Mouse (Mus musculus) embryonic facial prominence, embryonic 13.5 days (tissue): Measurements from ENCODE around the gene Wdr46. TPM values are rescaled to one million over a fixed set of nuclear protein-coding genes. Genes with fewer than 3 reads are reported as not detected.
"Not testable (repeated sequence)": the region's sequence is repeated elsewhere in the genome, so short reads cannot be mapped to it uniquely, and the experiment has no call there.

ENCODE experiments used
- ATAC-seq: fragments of 200-750 bp; cut with Nextera tagmentation; 2 replicates; pipeline ENCODE4 v1.8.0; 2017; ENCODE audit warnings: low read depth; ENCODE audit not compliant: insufficient number of reproducible peaks, insufficient read depth, low FRiP score, low TSS enrichment
- H3K27ac ChIP-seq: fragments of 300-500 bp; sonication (generic); 2 replicates; pipeline ENCODE4 v1.5.1; 2015; ENCODE audit warnings: moderate library complexity, mild to moderate bottlenecking, inconsistent platforms
- H3K27me3 ChIP-seq: fragments of 300-500 bp; sonication (generic); 2 replicates; pipeline ENCODE4 v1.6.1; 2015; ENCODE audit warnings: mild to moderate bottlenecking, inconsistent platforms
- H3K36me3 ChIP-seq: fragments of 300-500 bp; sonication (generic); 2 replicates; pipeline ENCODE4 v1.6.1; 2015; ENCODE audit warnings: mild to moderate bottlenecking, inconsistent platforms
- H3K4me1 ChIP-seq: fragments of 300-500 bp; sonication (generic); 2 replicates; pipeline ENCODE4 v1.6.1; 2015; ENCODE audit warnings: inconsistent platforms
- H3K4me2 ChIP-seq: fragments of 300-500 bp; sonication (generic); 2 replicates; pipeline ENCODE4 v1.6.1; 2015; ENCODE audit warnings: moderate library complexity, mild to moderate bottlenecking, inconsistent platforms
- H3K4me3 ChIP-seq: fragments of 300-500 bp; sonication (generic); 2 replicates; pipeline ENCODE4 v1.5.1; 2015; ENCODE audit warnings: mild to moderate bottlenecking, inconsistent platforms
- H3K9ac ChIP-seq: fragments of 300-500 bp; sonication (generic); 2 replicates; pipeline ENCODE4 v1.6.1; 2015; ENCODE audit warnings: mild to moderate bottlenecking, inconsistent platforms
- H3K9me3 ChIP-seq: fragments of 300-500 bp; sonication (generic); 2 replicates; pipeline ENCODE4 v1.6.1; 2016; ENCODE audit warnings: inconsistent platforms
- WGBS: fragments of 180-500 bp; shearing (Covaris S2); methylation state at CpG from one replicate; pipeline ENCODE4 v1.1.7; 2015; ENCODE audit warnings: mixed read lengths; 5-methylcytosine and 5-hydroxymethylcytosine counted together
- polyA plus RNA-seq: library from polyadenylated mRNA; unstranded; fragments of >200 nt; fragmentation: Nextera tagmentation; extraction: Ambion mirVana; gene quantifications from 2 replicates; pipeline ENCODE4 v1.2.1, GENCODE M21; 2015

Gene Wdr46
- polyA plus RNA-seq, 1 experiment from 2014 or later: 40.7 TPM

DNA sequence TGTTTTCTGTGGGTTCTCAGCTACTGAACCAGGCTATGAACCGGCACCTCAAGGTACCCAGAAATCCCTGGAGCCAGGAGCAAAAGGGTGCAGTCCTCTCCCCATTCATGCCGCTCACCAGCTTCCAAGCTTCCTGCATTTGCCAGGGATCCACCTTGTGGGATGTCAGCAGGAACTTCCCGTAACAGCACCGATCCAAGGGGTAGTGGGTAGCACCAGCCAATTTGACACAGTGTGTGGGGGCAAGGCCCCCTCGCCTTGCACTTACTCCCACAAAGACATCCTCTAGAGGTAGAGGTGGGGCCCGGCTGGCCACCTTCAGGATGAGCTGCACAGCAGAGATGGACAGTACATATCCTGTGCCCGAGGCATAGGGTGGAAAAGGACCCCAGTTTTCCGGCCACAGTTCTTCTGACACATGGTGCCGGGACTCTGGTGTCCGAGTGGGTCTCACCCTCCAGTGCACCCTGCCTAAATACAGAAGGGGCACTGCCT, 9.7 kb downstream of the Wdr46 start:
- 68% methylated on average over 10 of the region's 10 CpGs for WGBS
- Histone ChIP-seq H3K4me3 (peak overlapping the region; percentile 52), H3K4me1 (peaks cover 54% of the 10 kb centered on the region), H3K9me3 (no peaks in the 10 kb centered on the region), H3K27me3 (no peaks in the 10 kb centered on the region), H3K9ac (peak overlapping the region; percentile 75), H3K4me2 (peak overlapping the region; percentile 98), H3K27ac (peak overlapping the region; percentile 94), H3K36me3 (peaks cover 72% of the 10 kb centered on the region)
- no peak for ATAC-seq

DNA sequence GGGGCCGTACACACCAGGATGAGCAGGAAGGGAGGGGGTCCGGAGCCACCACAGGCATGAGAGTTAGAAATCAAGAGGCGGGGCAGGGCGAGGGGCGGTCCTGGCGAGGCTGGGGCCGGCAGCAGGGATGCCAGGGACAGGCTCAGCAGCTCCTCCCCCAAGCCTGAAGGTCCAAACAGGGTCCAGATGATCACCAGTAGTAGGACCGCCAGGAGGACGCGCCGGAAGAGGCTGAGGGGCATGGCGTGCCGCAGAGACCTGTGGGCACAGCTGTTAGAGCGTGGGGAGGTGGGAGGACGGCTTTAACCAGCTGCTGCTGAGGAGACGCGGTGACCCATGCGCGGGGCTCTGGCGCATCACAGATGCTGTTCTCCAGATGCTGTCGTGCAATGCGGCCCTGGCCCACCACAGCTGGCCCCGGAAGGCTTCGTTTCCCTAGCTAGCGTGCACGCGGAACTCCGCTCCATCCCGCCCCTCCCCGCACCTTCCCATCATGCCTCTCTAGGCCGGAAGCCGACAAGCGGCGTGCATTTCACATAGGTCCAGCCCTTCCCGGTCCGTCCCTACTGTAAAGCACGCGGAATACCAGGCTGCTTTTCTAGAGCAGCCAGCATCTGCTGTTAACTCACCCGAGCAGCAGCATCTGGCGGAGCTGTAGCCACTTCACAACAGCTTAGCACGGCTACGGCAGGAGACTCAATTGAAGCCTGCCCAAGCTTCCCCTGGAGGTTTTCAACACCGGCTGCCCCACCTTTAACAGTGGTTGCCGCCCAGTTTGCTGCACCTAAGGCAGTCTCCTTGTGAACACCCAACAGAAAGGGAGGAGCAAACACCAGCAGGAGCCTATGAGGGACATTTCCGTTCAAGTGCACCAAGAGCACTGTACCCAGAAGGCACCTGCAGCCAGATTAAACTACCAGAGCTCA, 10.8 kb downstream of the Wdr46 start, which contains the start of gene B3galt4:
TSS of gene B3galt4 (minus strand) at position 468 of the 926 bp plus-strand sequence.
- WGBS: under 1% methylated on average over 45 of the region's 45 CpGs
- peaks cover 55% of the 10 kb centered on the region for H3K4me1 ChIP-seq
- peak within 1 kb of the TSS; percentile 52 for H3K4me3 ChIP-seq
- peak within 1 kb of the TSS; percentile 98 for H3K4me2 ChIP-seq
- H3K27me3 ChIP-seq: no peaks in the 10 kb centered on the region
- peak within 1 kb of the TSS; percentile 75 for H3K9ac ChIP-seq
- peaks cover 61% of the 10 kb centered on the region for H3K36me3 ChIP-seq
- peak within 1 kb of the TSS; percentile 94 for H3K27ac ChIP-seq
- peak; percentile 73 for ATAC-seq
- no peaks in the 10 kb centered on the region for H3K9me3 ChIP-seq

DNA sequence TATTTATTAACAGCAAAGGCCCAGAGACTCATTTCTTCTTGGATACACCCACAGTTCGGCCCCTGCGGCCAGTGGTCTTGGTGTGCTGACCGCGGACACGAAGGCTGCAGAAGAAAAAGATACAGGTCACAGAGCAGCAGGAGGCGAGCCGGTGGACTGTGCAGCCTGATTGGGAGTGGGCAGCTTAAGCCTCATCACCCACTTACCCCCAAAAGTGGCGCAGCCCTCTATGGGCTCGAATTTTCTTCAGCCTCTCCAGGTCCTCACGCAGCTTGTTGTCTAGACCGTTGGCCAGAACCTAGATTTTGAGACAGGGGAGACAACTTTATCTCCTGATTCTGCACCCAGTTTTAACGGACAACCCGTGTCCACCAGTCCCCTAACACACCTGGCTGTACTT, 11.6 kb downstream of the Wdr46 start:
- Histone ChIP-seq H3K4me1 (peaks cover 62% of the 10 kb centered on the region), H3K4me3 (peak overlapping the region; percentile 52), H3K27ac (peak overlapping the region; percentile 94; the same call in 1 of the 2 replicates), H3K36me3 (peaks cover 56% of the 10 kb centered on the region), H3K9ac (peak overlapping the region; percentile 75), H3K4me2 (peak overlapping the region; percentile 98)
- H3K9me3 ChIP-seq, ATAC-seq, H3K27me3 ChIP-seq: not testable (repeated sequence)
- WGBS: 79% methylated on average over 13 of the region's 13 CpGs

DNA sequence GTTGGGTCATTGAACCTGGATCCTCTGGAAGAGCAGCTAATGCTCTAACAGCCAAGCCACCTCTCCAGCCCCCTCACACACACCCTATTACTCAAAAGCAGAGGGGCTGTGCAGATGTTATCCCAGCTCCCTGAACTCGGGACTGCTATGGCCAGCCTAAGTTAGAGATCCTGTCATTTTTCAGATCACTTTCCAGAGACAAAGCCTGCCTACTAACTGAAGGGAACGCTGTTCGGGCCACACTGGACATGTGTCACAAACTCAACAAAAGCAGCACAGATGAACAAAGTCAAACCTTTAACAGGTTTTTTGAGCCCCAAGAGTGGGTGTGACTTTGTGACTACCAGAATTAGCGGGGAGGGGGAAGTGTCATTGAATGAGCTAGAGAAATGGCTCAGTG, 12.4 kb downstream of the Wdr46 start:
- H3K4me2 ChIP-seq: peak overlapping the region; percentile 98
- H3K4me3 ChIP-seq: 0 out of 2 replicates have a peak overlapping the region, but pooled peaks have one; percentile 1
- H3K36me3 ChIP-seq: peaks cover 52% of the 10 kb centered on the region
- 0 out of 2 replicates have a peak overlapping the region, but pooled peaks have one; percentile 5 for H3K27ac ChIP-seq
- ATAC-seq: no peak
- H3K9me3 ChIP-seq: no peaks in the 10 kb centered on the region
- H3K9ac ChIP-seq: peak overlapping the region; percentile 98
- 83% methylated on average over 4 of the region's 4 CpGs for WGBS
- peaks cover 67% of the 10 kb centered on the region for H3K4me1 ChIP-seq
- H3K27me3 ChIP-seq: no peaks in the 10 kb centered on the region

DNA sequence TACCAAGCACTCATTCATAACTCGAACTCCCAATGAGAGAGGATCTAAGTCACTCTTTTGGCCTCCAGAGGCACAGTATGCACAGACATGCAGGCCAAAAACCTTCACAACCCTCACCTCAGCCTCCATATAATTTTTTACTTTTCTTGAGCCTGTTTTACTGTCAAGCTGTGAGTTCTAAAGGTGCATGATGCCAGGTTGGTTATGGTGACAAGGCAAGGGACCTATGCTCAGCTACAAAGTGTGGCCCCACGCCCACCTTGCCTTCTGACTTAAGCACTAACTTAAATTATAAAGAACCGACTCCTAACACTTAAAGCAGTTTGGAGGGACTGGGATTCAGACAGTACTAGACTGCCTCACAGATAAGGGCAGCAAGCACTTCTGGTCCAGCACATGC, 12.8 kb downstream of the Wdr46 start:
- Histone ChIP-seq H3K4me2 (peak overlapping the region; percentile 98), H3K27me3 (no peaks in the 10 kb centered on the region), H3K9ac (peak overlapping the region; percentile 98), H3K4me3 (peak overlapping the region; percentile 81; the same call in 1 of the 2 replicates), H3K9me3 (no peaks in the 10 kb centered on the region), H3K4me1 (peaks cover 67% of the 10 kb centered on the region), H3K36me3 (peaks cover 51% of the 10 kb centered on the region), H3K27ac (0 out of 2 replicates have a peak overlapping the region, but pooled peaks have one; percentile 5)
- 88% methylated on average over 3 of the region's 3 CpGs for WGBS
- no peak for ATAC-seq

DNA sequence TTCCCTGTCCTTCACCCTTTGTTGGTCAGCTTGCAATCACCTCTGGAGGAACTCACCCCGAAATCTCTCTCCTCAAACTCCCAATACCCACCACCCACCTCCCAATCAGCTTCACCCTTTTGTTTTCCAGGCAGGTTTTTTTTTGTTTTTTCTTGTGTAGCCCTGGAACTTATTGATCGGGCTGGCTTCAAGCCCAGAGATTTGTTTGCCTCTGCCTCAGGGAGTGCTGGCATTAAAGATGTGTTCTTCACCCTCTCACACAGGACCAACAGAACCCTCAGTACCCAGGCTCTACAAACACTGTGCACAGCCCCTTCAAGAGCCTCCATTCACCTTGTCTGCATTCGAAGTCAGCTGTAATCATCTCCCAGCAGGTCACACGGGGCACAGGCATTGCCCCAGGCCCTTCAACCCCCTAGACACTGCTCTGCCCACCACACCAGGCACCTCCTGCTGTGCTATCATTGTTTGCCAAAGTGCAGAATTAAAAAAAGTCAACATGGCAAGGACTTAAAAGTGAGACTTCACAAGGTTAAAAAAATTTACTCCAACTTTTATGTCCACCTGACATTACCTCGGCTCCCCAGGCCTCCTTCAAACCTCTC, 13.6 kb downstream of the Wdr46 start:
- Histone ChIP-seq H3K36me3 (peaks cover 51% of the 10 kb centered on the region), H3K4me2 (peak overlapping the region; percentile 98), H3K9me3 (no peaks in the 10 kb centered on the region), H3K9ac (peak overlapping the region; percentile 98), H3K4me1 (peaks cover 67% of the 10 kb centered on the region), H3K4me3 (peak overlapping the region; percentile 81), H3K27me3 (no peaks in the 10 kb centered on the region), H3K27ac (peak overlapping the region; percentile 93)
- ATAC-seq: no peak
- 33% methylated on average over 5 of the region's 5 CpGs for WGBS

DNA sequence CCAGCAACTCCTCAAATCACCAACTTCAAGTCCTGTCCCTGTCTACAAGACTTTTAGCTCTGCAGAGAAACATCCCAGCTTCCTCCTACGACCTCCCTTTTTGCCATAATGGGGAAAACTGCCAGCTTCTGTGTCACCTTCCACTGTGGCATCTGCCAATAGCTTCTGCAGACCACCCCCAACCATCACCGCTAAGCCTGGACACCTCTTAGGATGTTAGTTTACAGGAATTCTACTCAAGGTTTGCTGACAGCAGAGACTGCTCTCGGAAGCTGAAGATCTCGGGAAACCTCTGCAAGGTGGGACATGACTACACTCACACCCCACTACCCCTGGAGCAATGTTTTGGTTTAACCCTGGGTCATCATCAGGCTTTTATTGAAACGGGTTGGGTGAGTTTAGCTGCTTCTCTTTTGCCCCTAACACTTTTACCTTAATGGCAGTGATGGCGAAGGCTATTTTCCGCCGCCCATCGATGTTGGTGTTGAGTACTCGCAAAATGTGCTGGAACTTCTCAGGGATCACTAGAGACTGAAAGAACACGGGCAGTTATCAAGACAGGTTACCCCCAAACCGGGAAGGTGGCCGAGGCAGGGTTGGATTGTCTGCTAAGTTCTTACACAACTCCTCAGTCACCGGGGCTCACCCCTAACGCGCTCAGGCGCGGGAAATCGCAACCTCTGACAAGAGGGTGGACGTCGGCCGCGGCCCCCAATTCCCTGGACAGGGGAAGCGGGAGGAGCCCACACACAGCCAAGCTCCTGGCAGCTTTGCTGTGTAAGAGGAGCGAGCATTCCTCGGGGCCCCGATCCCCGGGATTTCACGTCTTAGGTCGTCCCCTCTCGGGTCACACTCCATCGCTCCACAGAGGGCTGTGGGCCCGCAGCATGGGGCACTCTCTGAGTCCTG, 14.4 kb downstream of the Wdr46 start:
- Histone ChIP-seq H3K4me1 (peaks cover 60% of the 10 kb centered on the region), H3K4me2 (peak overlapping the region; percentile 98), H3K9ac (peak overlapping the region; percentile 98), H3K9me3 (no peaks in the 10 kb centered on the region), H3K27ac (peak overlapping the region; percentile 93), H3K4me3 (peak overlapping the region; percentile 81), H3K36me3 (peaks cover 51% of the 10 kb centered on the region), H3K27me3 (no peaks in the 10 kb centered on the region)
- peak; percentile 2; the same call in 1 of the 2 replicates for ATAC-seq
- under 1% methylated on average over 33 of the region's 33 CpGs for WGBS

DNA sequence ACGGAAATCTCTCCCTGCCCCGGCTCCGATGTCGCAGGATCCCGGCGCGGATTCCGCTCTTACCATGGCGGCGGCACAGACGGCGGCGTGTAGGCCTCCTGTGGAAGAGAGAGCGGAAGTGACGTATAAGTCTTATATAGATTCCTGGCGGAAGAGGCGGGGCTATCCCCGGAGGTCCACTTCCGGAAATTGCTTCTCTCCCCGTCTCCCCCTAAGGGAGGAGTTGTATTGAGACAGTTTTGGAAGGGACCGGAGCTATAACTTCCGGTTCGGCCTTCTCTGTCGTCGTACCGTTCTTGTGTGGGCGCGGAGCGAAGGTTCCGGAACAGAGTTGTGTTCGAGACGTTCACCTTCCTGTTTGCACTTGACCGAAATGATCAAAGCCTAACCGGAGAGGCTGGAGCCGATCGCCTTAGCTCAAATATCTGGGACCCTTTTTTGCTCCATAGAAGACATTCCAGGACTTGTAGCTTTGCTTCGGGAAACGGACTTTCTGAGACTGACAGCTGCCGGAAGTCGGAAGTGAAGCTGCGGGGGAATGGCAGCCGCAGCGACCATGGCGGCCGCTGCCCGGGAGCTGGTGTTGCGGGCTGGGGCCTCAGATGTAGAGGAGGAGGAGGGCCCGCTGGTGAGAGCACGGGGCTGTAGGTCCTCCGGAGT, 15.2 kb downstream of the Wdr46 start, which contains the start of the genes Vps52 and Rps18:
TSS of gene Vps52 (plus strand) at position 258 of the 660 bp plus-strand sequence.
TSS of gene Rps18 (minus strand) at position 447 of the 660 bp plus-strand sequence.
- H3K4me1 ChIP-seq: peaks cover 52% of the 10 kb centered on the region
- peak within 1 kb of the TSS; percentile 93 for H3K27ac ChIP-seq
- no peaks in the 10 kb centered on the region for H3K27me3 ChIP-seq
- ATAC-seq: peak; percentile 76
- H3K4me3 ChIP-seq: peak within 1 kb of the TSS; percentile 81
- peak within 1 kb of the TSS; percentile 98 for H3K4me2 ChIP-seq
- H3K36me3 ChIP-seq: peaks cover 56% of the 10 kb centered on the region
- no peaks in the 10 kb centered on the region for H3K9me3 ChIP-seq
- H3K9ac ChIP-seq: peak within 1 kb of the TSS; percentile 98
- under 1% methylated on average over 50 of the region's 50 CpGs for WGBS

DNA sequence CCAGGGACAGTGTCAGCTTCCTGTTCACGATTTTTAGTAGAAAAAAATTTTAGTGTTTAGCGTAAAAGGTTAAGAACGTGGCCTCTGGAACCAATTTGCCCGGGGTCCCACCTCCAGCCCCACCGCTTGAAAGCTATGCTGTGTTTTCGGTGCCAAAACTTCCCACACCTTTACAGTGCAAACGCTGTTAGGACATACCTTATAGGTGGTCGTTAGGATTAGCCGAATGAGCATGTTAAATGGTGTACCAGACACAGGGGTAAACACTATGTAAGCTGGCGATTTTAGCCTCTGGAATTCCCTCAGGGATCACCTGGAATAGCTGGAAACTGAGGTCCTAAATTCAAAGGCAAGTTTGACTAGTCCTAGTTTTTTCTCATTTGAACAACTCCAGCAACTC, 15.9 kb downstream of the Wdr46 start:
- Histone ChIP-seq H3K4me1 (peaks cover 46% of the 10 kb centered on the region), H3K9ac (peak overlapping the region; percentile 98), H3K4me2 (peak overlapping the region; percentile 79), H3K36me3 (peaks cover 62% of the 10 kb centered on the region), H3K27me3 (no peaks in the 10 kb centered on the region), H3K27ac (peak overlapping the region; percentile 89), H3K9me3 (no peaks in the 10 kb centered on the region), H3K4me3 (peak overlapping the region; percentile 81)
- WGBS: 7% methylated on average over 10 of the region's 10 CpGs
- no peak for ATAC-seq

DNA sequence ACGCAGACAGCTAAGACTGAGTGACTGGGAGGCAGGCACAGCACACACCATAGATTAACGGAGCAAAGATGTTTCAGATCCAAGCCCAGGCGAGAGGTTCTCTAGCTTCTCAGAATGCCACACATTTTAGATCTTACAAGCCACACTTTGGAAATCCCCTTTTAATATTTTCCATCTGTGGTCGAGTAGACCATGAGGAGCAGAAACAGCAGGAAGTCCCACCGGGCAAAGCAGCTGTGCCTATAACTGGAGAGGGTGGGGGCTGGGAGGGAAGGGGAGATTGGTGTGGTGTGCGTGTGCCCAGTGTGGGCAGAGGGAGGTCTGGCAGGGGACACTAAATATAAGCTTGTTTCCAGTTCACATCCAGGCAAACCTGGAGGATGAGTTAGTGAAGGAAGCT, 17.0 kb downstream of the Wdr46 start:
- no peak for ATAC-seq
- H3K27me3 ChIP-seq: no peaks in the 10 kb centered on the region
- 57% methylated on average over 6 of the region's 6 CpGs for WGBS
- peak overlapping the region; percentile 44; the same call in 1 of the 2 replicates for H3K9ac ChIP-seq
- no peaks in the 10 kb centered on the region for H3K9me3 ChIP-seq
- H3K36me3 ChIP-seq: peaks cover 66% of the 10 kb centered on the region
- H3K27ac ChIP-seq: no peak overlapping the region
- H3K4me2 ChIP-seq: no peak overlapping the region
- H3K4me1 ChIP-seq: peaks cover 35% of the 10 kb centered on the region
- no peak overlapping the region for H3K4me3 ChIP-seq
